In the genomic region with DNA sequence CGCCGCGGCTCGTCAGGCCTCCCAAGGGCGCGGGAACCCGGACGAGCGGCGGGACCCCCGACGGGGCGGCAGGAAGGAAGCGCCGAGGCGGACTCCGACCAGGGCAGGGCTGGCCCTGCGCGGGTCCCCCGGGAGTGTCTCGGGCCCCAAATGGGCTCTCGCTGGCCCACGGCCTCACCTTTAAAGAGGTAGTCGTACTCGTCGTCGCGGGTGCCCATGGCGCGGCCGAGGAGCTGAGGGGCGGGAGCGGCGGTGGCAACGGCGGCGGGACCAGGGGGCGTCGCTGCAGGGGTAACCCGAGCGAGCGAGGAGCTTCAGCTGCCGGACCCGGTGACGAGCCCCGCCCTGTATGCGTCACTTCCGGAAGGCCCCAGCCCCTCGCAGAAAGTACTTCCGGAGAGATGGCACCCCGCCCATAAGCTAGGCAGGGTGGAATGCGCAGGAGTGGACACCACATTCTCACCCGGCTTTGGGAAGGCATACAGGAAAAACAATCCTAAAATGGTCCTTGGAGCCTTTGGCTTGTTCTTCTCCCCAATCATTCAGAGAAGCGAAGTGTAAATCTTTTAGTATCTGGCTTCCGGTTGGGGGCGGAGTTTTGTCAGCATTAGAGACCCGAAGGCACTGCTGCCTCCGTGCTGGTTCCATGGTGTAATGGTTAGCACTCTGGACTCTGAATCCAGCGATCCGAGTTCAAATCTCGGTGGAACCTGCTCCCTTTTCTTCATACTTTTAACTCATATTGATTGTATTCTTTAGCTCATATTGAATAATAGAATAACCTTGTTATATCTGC, we compare ENCODE assay signal across 8 mouse cellular contexts. TPM values are rescaled to one million over a fixed set of nuclear protein-coding genes. Genes with fewer than 3 reads are reported as not detected.
DNase-seq lines count a peak whose midpoint lies in the region; ATAC-seq and TF ChIP-seq lines count a peak whose summit lies in the region.

Gene Rab11a (minus strand): TSS at position 353 of the 796 bp plus-strand sequence.

- POLR2A ChIA-PET in Patski (lab: Charles Lee), result interaction anchor here (0.6 to 1.5 kb wide), 5 partner anchors 9 to 1418 kb away, joined by 3 to 9 read pairs (median 4); no protein-coding TSS in a partner anchor

- TF ChIP-seq CTCF in Patski (IDR thresholded peaks at IDR 0.05), result peak; percentile 50

- peaks cover 14% of the 10 kb centered on the region for H3K4me1 ChIP-seq in hindbrain, embryonic 13.5 days (replicated peaks)

- H3K9ac ChIP-seq in hindbrain, embryonic 13.5 days, result peak within 1 kb of the TSS; percentile 95

- peak within 1 kb of the TSS; percentile 70 for H3K4me2 ChIP-seq in hindbrain, embryonic 13.5 days

- no peaks in the 10 kb centered on the region for H3K27me3 ChIP-seq in Patski
- no peaks in the 10 kb centered on the region for H3K27me3 ChIP-seq in hindbrain, embryonic 13.5 days

- in situ Hi-C loops in Patski (cut with MboI; ENCODE audit: low pct_unique_long_range_greater_than_20kb), result no loop called here

- ATAC-seq in Patski, result peak; percentile 71
- ATAC-seq in hindbrain, embryonic 13.5 days (ENCODE audit: low FRiP score), result peak; percentile 98

- WGBS in hindbrain, embryonic 13.5 days, result under 1% methylated on average over 57 of the region's 61 CpGs

- no peaks in the 10 kb centered on the region for H3K36me3 ChIP-seq in hindbrain, embryonic 13.5 days

- H3K27ac ChIP-seq in hindbrain, embryonic 13.5 days, result peak within 1 kb of the TSS; percentile 95

- CTCF ChIA-PET in Patski (lab: Charles Lee), result interaction anchor here (0.9 to 1.3 kb wide), 3 partner anchors 9 to 28 kb away, joined by 3 to 4 read pairs (median 3); no protein-coding TSS in a partner anchor

- DNase-seq in Patski (ENCODE audit: low read depth, low spot score), result peak; percentile 68
- DNase-seq in cerebellum, postnatal 14 days, result peak; percentile 98 to 99
- peak; percentile 90 to 93 for DNase-seq in frontal cortex, postnatal 14 days (ENCODE audit: low spot score in 2 of 2)
- peak; percentile 95 to 97 for DNase-seq in layer of hippocampus, postnatal 25 days (ENCODE audit: extremely low spot score in 1 of 2, low spot score in 1 of 2)
- peak; percentile 97 for DNase-seq in lung, postnatal 25 days (ENCODE audit: low spot score)
- DNase-seq in retina, embryonic 14.5 days (ENCODE audit: low spot score), result peak; percentile 97
- peak; percentile 99 for DNase-seq in thymus, postnatal 4 days

- no peaks in the 10 kb centered on the region for H3K9me3 ChIP-seq in hindbrain, embryonic 13.5 days

- H3K4me3 ChIP-seq in hindbrain, embryonic 13.5 days, result peak within 1 kb of the TSS; percentile 97

RNA-seq across cellular contexts. Expression of gene Rab11a, which starts in this region (rescaled TPM):
- polyA plus RNA-seq in Patski (2021), result 579 TPM
- polyA plus RNA-seq in hindbrain, embryonic 13.5 days (2015; fragmentation: Nextera tagmentation; extraction: Ambion mirVana), result 381 and 422 TPM in 2 replicates
- 100 to 1,000 TPM; 241 to 253 TPM for total RNA-seq in layer of hippocampus, postnatal 25 days (2021)

Comparison
In these comparisons a context has a peak if more than half of its experiments do, and no peak if none do; other contexts are left out.
1. Peak in every context shown above with its lines: DNase-seq, ATAC-seq, H3K4me3 ChIP-seq and H3K27ac ChIP-seq.